Comparison of ENCODE assay signal across 16 mouse cellular contexts in genomic region chr13:43648556-43648955, GRCm38 (mm10). TPM values are rescaled to one million over a fixed set of nuclear protein-coding genes. Genes with fewer than 3 reads are reported as not detected.
DNase-seq lines count a peak whose midpoint lies in the region; ATAC-seq lines count a peak whose summit lies in the region.
"Had no signal": no experiment of that assay in that cellular context is flagged by ENCODE, and none has a peak within 500 bp of the region (broad histone marks: within the 10 kb centered on the region; RNA-seq: fewer than 3 reads in every experiment).

No protein-coding gene starts in this region.

- no peak for DNase-seq in forebrain, embryonic 11.5 days (ENCODE audit: low spot score)
- DNase-seq in retina, postnatal 1 day = peak; percentile 66
- no peak for DNase-seq in retina, embryonic 14.5 days (ENCODE audit: low spot score)
- DNase-seq in frontal cortex, postnatal 25 days (ENCODE audit: low spot score in 2 of 2) = no peak
- DNase-seq: adrenal gland, postnatal 10 days; lung, adult 2 months; right cerebral cortex, postnatal 14 days; thymus, postnatal 4 days had no signal

- H3K9ac ChIP-seq in forebrain, embryonic 15.5 days (replicated peaks) = no peak overlapping the region
- H3K9ac ChIP-seq in forebrain, embryonic 11.5 days (ENCODE audit: low read length) = no peak overlapping the region
- H3K9ac ChIP-seq in hindbrain, embryonic 16.5 days (ENCODE audit: low read depth, low read length) = no peak overlapping the region
- H3K9ac ChIP-seq in neural tube, embryonic 15.5 days (replicated peaks) = no peak overlapping the region
- H3K9ac ChIP-seq: embryonic facial prominence, embryonic 15.5 days; intestine, embryonic 15.5 days had no signal

- no peaks in the 10 kb centered on the region for H3K9me3 ChIP-seq in forebrain, embryonic 15.5 days
- H3K9me3 ChIP-seq in forebrain, embryonic 11.5 days (ENCODE audit: control insufficient read depth, low read length) = no peaks in the 10 kb centered on the region
- H3K9me3 ChIP-seq in hindbrain, embryonic 16.5 days (ENCODE audit: control insufficient read depth, low read length) = no peaks in the 10 kb centered on the region
- H3K9me3 ChIP-seq in neural tube, embryonic 15.5 days (replicated peaks) = no peaks in the 10 kb centered on the region
- H3K9me3 ChIP-seq: embryonic facial prominence, embryonic 15.5 days; intestine, embryonic 15.5 days had no signal

- no peak overlapping the region for H3K4me3 ChIP-seq in forebrain, embryonic 15.5 days
- H3K4me3 ChIP-seq in forebrain, embryonic 11.5 days (ENCODE audit: low read depth, low read length) = no peak overlapping the region
- no peak overlapping the region for H3K4me3 ChIP-seq in hindbrain, embryonic 16.5 days (ENCODE audit: low read length)
- H3K4me3 ChIP-seq in neural tube, embryonic 15.5 days (replicated peaks) = no peak overlapping the region
- H3K4me3 ChIP-seq: embryonic facial prominence, embryonic 15.5 days; intestine, embryonic 15.5 days; left cerebral cortex, adult 2 months had no signal

- H3K27ac ChIP-seq in forebrain, embryonic 15.5 days (replicated peaks) = peak overlapping the region; percentile 36; the same call in 1 of the 2 replicates
- H3K27ac ChIP-seq in forebrain, embryonic 11.5 days (ENCODE audit: low read depth, low read length) = no peak overlapping the region
- H3K27ac ChIP-seq in hindbrain, embryonic 16.5 days (ENCODE audit: low read depth, low read length) = peak overlapping the region; percentile 39
- H3K27ac ChIP-seq in neural tube, embryonic 15.5 days (replicated peaks) = no peak overlapping the region; the same call in 1 of the 2 replicates
- H3K27ac ChIP-seq: embryonic facial prominence, embryonic 15.5 days; intestine, embryonic 15.5 days; left cerebral cortex, adult 2 months had no signal

- H3K4me2 ChIP-seq in forebrain, embryonic 15.5 days (replicated peaks) = no peak overlapping the region
- no peak overlapping the region for H3K4me2 ChIP-seq in forebrain, embryonic 11.5 days (ENCODE audit: low read depth, low read length, severe bottlenecking)
- no peak overlapping the region for H3K4me2 ChIP-seq in hindbrain, embryonic 16.5 days (ENCODE audit: low read length)
- H3K4me2 ChIP-seq in neural tube, embryonic 15.5 days = no peak overlapping the region
- H3K4me2 ChIP-seq: embryonic facial prominence, embryonic 15.5 days; intestine, embryonic 15.5 days had no signal

- no peaks in the 10 kb centered on the region for H3K36me3 ChIP-seq in forebrain, embryonic 15.5 days
- H3K36me3 ChIP-seq in forebrain, embryonic 11.5 days (ENCODE audit: control insufficient read depth, insufficient read depth, low read length) = no peaks in the 10 kb centered on the region
- H3K36me3 ChIP-seq in hindbrain, embryonic 16.5 days (ENCODE audit: control insufficient read depth, insufficient read depth, low read length) = no peaks in the 10 kb centered on the region
- H3K36me3 ChIP-seq in neural tube, embryonic 15.5 days = no peaks in the 10 kb centered on the region
- H3K36me3 ChIP-seq: embryonic facial prominence, embryonic 15.5 days; intestine, embryonic 15.5 days had no signal

- no peaks in the 10 kb centered on the region for H3K27me3 ChIP-seq in forebrain, embryonic 15.5 days
- H3K27me3 ChIP-seq in forebrain, embryonic 11.5 days (ENCODE audit: control insufficient read depth, insufficient read depth, low read length) = no peaks in the 10 kb centered on the region
- H3K27me3 ChIP-seq in hindbrain, embryonic 16.5 days (replicated peaks; ENCODE audit: control insufficient read depth, insufficient read depth, low read length) = no peaks in the 10 kb centered on the region
- H3K27me3 ChIP-seq in neural tube, embryonic 15.5 days (replicated peaks) = no peaks in the 10 kb centered on the region
- H3K27me3 ChIP-seq: embryonic facial prominence, embryonic 15.5 days; intestine, embryonic 15.5 days had no signal

- no peak; the same call in 1 of the 2 replicates for ATAC-seq in forebrain, embryonic 15.5 days (replicated peaks)
- ATAC-seq in forebrain, embryonic 11.5 days (replicated peaks; ENCODE audit: low FRiP score) = no peak
- peak; percentile 46 for ATAC-seq in hindbrain, embryonic 16.5 days
- 0 out of 2 replicates have a peak, but pooled peaks have one; percentile 15 for ATAC-seq in neural tube, embryonic 15.5 days (ENCODE audit: low FRiP score)
- no peak for ATAC-seq in frontal cortex, adult (ENCODE audit: low TSS enrichment)
- ATAC-seq: intestine, embryonic 15.5 days had no signal

- WGBS in forebrain, embryonic 15.5 days = 43% methylated on average over 6 of the region's 6 CpGs
- 63% methylated on average over 6 of the region's 6 CpGs for WGBS in forebrain, embryonic 11.5 days
- WGBS in hindbrain, embryonic 16.5 days = 43% methylated on average over 6 of the region's 6 CpGs
- WGBS in neural tube, embryonic 15.5 days = 45% methylated on average over 6 of the region's 6 CpGs

- H3K4me1 ChIP-seq in forebrain, embryonic 15.5 days = peaks cover 18% of the 10 kb centered on the region
- no peaks in the 10 kb centered on the region for H3K4me1 ChIP-seq in forebrain, embryonic 11.5 days (replicated peaks; ENCODE audit: control insufficient read depth, insufficient read depth, low read length)
- H3K4me1 ChIP-seq in hindbrain, embryonic 16.5 days (ENCODE audit: control insufficient read depth, insufficient read depth, low read depth, low read length) = peaks cover 22% of the 10 kb centered on the region
- H3K4me1 ChIP-seq in neural tube, embryonic 15.5 days = peaks cover 38% of the 10 kb centered on the region
- H3K4me1 ChIP-seq: intestine, embryonic 15.5 days had no signal

RNA-seq across cellular contexts. Expression of gene Rnf182, which starts 33.0 kb away (rescaled TPM):
- polyA plus RNA-seq in forebrain, embryonic 15.5 days (2015; fragmentation: Nextera tagmentation; extraction: Ambion mirVana) = 47.8 and 50.8 TPM in 2 replicates
- 10.0 and 13.5 TPM in 2 replicates for polyA plus RNA-seq in forebrain, embryonic 11.5 days (2014; fragmentation: Nextera tagmentation; extraction: Ambion mirVana)
- polyA plus RNA-seq in hindbrain, embryonic 16.5 days (2015; fragmentation: Nextera tagmentation; extraction: Ambion mirVana) = 30.5 and 34.1 TPM in 2 replicates
- polyA plus RNA-seq in neural tube, embryonic 15.5 days (2015; fragmentation: Nextera tagmentation; extraction: Ambion mirVana) = 24.1 and 30.2 TPM in 2 replicates
- polyA plus RNA-seq: liver, adult 2 months had no signal

Comparison
In these comparisons a context has a peak if more than half of its experiments do, and no peak if none do; other contexts are left out.
1. H3K27ac ChIP-seq: peak in forebrain, embryonic 15.5 days (single experiment) and hindbrain, embryonic 16.5 days (single experiment); none in forebrain, embryonic 11.5 days (single experiment) and neural tube, embryonic 15.5 days (single experiment).
2. ATAC-seq: peak in hindbrain, embryonic 16.5 days (single experiment) and neural tube, embryonic 15.5 days (single experiment); none in forebrain, embryonic 15.5 days (single experiment), forebrain, embryonic 11.5 days (single experiment) and frontal cortex, adult (single experiment).